Mouse (Mus musculus) urinary bladder, postnatal 10 days (tissue): ENCODE measurements around the gene Fam208a.

Source experiments
- DNase-seq: peaks from one replicate; pipeline ENCODE4 v3.0.0; 2022; ENCODE audit warnings: low spot score

The Fam208a gene

GRCm38 (mm10) chr14:27428573-27428972, at the start of gene Fam208a:
Gene Fam208a (plus strand): TSS chr14:27428834.
- peak; percentile 83 for DNase-seq

- no peak for DNase-seq
Measured at GRCm38 (mm10) chr14:27379404-27379803, 49.2 kb upstream of the Fam208a start.

- no peak for DNase-seq
Measured at GRCm38 (mm10) chr14:27381459-27381858, 47.2 kb upstream of the Fam208a start.

GRCm38 (mm10) chr14:27383321-27383830, 45.3 kb upstream of the Fam208a start:
- DNase-seq: no peak

- DNase-seq: no peak
Measured at GRCm38 (mm10) chr14:27384143-27384542, 44.5 kb upstream of the Fam208a start.

GRCm38 (mm10) chr14:27388616-27389015, 40.0 kb upstream of the Fam208a start:
- no peak for DNase-seq

GRCm38 (mm10) chr14:27389722-27390121, 38.9 kb upstream of the Fam208a start:
- no peak for DNase-seq

GRCm38 (mm10) chr14:27390663-27391062, 38.0 kb upstream of the Fam208a start:
- DNase-seq: no peak

GRCm38 (mm10) chr14:27391776-27392308, 36.8 kb upstream of the Fam208a start:
- DNase-seq: no peak

- DNase-seq: no peak
Measured at GRCm38 (mm10) chr14:27392660-27393059, 36.0 kb upstream of the Fam208a start.

GRCm38 (mm10) chr14:27393806-27394205, 34.8 kb upstream of the Fam208a start:
- no peak for DNase-seq

- DNase-seq: no peak
Measured at GRCm38 (mm10) chr14:27396424-27396823, 32.2 kb upstream of the Fam208a start.

- DNase-seq: no peak
Measured at GRCm38 (mm10) chr14:27397526-27397925, 31.1 kb upstream of the Fam208a start.

- DNase-seq: no peak
Measured at GRCm38 (mm10) chr14:27400495-27400894, 28.1 kb upstream of the Fam208a start.

GRCm38 (mm10) chr14:27401717-27402278, 26.8 kb upstream of the Fam208a start:
- no peak for DNase-seq

- DNase-seq: no peak
Measured at GRCm38 (mm10) chr14:27402332-27403250, 26.0 kb upstream of the Fam208a start.

GRCm38 (mm10) chr14:27405452-27405851, 23.2 kb upstream of the Fam208a start:
- no peak for DNase-seq

- no peak for DNase-seq
Measured at GRCm38 (mm10) chr14:27405947-27406346, 22.7 kb upstream of the Fam208a start.

- no peak for DNase-seq
Measured at GRCm38 (mm10) chr14:27408240-27408639, 20.4 kb upstream of the Fam208a start.

GRCm38 (mm10) chr14:27409662-27410061, 19.0 kb upstream of the Fam208a start:
- no peak for DNase-seq

- no peak for DNase-seq
Measured at GRCm38 (mm10) chr14:27411492-27411891, 17.1 kb upstream of the Fam208a start.

GRCm38 (mm10) chr14:27412699-27413098, 15.9 kb upstream of the Fam208a start:
- DNase-seq: no peak

- DNase-seq: no peak
Measured at GRCm38 (mm10) chr14:27413961-27414360, 14.7 kb upstream of the Fam208a start.
